Mouse (Mus musculus) kidney, adult 18-20 months (tissue): ENCODE measurements at regions not wholly inside any gene's neighbourhood (a gene's known extent, or its start where the extent isn't known, plus 50 kb on each side); places are given as distances from the start of the nearest gene placed in this dataset.

Experiments
- DNase-seq: peaks from one replicate; pipeline ENCODE4 v3.0.0; 2021

DNA sequence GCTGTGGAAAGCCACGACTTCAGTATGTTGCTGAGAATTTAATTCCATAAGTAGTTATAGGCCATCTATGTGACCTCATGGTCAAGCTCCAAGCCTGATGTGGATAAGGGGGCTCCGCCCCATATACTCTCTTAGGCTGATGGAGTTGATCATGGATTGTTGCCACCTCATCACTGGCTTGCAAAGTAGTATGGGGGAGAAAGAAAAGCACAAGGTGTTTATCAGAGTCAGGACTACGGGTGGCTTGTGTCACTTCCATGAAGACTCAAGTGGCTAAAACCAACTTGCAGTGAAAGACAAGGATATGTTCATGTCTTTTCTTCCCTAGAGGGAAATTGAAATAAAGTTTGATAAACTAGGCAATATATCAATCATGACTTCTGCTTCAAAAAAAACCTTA lies 102.9 kb upstream of the Fut8 start:
- no peak for DNase-seq

DNA sequence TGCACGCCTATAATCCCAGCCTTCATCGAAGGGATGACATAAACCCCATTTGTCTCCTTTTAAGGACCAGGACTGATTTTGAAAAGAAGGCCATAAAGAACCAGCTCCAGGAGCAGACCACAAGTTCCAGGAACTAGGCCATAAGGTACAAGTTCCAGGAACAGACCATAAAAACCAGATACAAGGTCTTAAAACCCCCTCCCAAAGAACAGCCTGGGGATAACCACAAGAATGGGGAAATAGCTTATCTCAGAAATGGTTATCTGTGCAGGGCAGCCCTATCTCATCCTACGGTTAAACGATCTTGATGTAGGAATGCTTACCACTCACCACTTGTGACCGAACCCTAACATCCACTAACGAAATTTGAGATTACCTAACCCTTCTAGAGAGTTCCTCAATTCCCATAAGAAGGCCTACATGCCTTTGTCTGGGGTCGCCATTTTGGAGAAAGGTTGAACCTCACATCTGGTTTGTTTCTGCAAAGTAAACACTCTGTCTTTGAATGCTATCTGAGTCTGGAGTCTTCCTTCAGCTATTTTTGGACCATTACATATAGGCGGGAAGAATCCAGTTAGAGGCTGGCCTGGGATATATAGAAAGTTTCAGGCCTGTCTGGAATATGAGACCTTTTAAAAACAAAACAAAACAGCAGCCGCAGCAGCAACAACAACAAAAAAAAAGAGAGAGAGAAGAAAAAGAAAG lies 103.5 kb upstream of the Fut8 start:
- no peak for DNase-seq

DNA sequence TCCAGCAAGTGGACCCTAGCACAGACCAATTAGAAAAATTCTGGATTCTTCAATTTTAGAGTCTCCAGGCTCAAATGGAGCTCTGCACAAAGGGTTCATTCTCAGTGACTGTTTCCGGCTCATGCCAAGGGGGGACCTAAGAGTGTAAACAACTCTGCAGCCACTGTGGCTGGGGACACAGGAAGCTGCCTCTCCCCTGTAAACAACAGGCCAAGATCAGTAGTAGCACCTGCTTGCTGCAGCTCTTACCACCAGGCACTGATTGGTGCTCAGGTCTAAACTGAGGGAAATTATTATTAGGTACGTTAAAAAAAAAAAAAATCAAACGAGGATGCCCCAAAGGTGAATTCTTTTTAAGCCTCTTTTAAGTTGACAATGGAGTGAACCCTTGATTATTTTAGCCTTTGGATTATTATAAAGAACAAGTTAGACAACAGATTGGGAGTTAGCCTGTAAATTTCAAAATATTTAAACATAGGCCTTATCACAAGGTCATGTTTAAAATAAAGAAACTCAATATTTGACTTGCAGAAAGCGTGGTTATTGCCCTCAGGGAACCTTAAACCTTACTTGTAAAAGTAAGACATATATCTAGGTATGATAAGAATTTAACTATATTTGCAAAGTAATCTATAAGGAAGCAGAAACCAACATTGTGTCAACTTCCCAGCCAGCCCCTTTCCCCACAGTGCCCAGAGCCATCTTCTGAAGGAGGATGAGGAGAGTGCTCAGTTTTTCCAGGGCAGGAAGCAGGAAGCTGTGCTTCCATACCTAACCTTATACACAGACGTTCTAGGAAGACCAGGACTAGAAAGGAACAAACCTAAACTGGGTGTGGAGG lies 104.2 kb upstream of the Fut8 start:
- DNase-seq = no peak

DNA sequence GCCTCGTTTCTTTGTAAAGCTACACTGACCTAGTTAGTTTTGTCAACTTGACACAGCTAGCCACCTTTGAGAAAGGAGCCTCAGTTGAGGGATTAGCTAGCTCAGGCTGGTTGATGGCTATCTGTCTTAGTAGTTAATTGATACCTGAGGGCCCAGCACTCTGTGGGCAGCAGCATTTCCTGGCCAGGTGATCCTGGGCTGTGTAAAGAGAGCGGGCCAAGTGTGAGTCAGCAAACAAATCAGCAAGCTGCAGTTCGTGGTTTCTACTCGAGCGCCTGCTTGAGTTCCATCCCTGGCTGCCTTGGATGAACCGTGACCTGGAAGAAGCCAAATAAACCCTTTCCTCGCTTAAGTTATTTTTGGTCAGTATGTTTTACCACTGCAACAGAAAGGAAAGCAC lies 106.6 kb upstream of the Fut8 start:
- DNase-seq = peak; percentile 41

DNA sequence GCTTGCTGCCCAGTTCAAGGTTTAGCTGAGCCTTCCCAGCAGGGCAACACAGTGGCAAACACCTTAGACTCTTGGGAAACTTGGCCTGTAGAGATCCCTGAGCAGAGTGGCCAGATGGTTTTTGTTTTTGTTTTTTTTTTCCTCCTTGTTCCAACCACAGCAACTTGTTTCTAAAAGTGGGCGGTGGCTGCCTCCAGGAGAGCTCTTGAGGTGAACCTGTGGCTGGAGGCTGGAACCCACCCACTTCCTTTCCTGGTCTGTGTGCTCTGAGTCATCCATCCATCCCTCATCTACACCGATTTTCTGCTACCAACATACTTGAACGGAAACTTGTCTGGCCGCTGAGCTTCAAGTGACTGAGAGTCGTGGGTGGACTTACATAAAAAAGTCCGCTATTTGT lies 107.4 kb upstream of the Fut8 start:
- DNase-seq = no peak

- no peak for DNase-seq
These were observed 113.7 kb upstream of the Fut8 start for GRCm38 (mm10) chr12:77124267-77124666.

DNA sequence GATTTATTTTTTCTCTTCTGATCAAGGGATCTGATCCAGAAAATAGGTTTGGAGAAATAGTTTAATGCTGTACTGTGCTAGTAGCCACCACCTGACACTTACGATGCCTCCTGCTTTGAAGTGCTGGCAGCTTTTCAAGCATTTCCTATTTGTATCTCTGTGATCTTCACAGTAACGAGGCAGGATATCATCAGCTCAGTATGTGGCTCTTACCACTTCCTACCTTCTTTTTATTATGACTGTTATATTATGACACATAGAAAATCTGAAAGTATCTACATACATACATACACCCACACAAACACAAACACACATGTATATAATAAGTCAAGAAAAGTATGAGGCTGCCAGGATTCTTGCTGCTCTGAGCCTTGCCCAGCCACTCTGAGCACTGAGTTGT lies 124.4 kb upstream of the Fut8 start:
- no peak for DNase-seq

GRCm38 (mm10) chr12:77112133-77112532 lies 125.8 kb upstream of the Fut8 start:
- no peak for DNase-seq

DNA sequence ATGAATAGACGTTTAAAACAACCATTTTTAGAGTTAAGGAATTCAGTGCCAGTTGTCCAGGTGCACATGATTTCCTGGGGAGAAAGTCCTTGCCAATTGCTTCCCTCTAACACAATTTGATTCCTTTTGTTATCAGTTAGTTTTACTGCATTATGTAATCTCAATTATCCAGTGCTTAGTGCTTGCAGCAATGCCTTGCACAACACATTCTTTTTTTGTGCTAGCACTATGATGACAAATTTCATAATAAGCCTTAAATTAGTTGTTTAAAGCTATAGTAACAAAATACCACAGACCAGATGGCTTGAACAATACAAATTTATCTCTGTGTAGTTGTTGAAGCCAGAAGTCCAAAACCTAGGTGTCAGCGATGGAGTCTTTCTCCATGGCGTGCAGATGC lies 130.7 kb upstream of the Fut8 start:
- DNase-seq = no peak

- peak; percentile 17 for DNase-seq
These were observed 131.9 kb upstream of the Fut8 start for GRCm38 (mm10) chr12:77105887-77106600.

DNA sequence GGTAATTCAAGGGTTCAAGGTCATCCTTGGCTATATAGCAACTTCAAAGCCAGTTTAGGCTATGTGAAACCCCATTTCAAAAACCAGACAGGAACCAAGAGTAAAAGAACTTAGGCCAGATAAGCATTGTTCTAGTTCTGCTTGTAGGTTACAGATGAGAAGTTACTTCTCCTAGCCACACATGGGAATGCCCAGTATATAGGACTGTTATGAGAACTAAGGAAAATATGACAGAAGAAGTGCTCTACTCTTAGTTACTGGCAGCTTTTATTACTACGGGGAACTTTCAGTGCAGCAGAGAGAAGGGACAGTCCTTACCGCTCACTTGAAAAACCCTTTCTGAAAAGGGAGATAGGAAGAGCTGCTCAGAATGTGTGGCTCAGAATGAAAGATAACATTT lies 137.4 kb upstream of the Fut8 start:
- no peak for DNase-seq

DNA sequence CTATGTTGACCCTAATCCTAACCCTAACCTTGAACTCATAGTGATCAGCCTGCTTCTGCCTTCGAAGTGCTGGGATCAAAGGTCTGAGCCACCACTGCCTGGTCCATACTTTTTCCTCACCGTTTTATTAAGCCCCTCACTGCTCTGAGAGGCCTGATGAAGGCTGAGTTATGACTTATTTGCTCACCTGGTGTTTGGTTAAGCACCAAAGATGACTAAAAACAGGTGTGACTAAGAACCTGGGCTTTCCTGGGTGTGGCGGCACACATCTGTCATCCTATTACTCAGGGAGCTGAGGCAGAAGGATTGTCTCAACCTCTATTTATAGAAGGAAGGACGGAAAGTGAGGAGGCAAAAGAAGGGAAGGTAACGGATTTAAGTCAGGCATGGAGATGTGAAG lies 137.5 kb upstream of the Max start:
- no peak for DNase-seq

DNA sequence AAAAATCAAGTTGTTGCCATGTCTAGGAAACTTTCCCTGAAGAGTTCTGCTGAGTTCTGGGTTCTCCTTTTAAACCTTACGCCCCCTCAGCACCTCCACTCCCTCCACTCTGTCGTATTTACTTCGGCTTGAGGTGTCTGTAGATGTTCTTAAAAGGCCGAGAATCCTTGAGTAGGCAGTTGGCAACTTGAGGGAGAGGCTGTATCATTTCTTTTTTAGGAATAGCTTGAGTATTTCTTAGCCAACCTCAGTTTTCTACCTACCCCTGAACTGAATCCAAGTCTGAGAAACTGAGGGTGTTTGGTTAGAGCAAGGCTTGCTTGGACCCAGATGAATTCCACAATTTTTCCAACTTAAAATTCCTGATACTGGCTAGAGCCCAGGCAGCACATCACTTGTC lies 136.8 kb upstream of the Max start:
- DNase-seq = no peak

DNA sequence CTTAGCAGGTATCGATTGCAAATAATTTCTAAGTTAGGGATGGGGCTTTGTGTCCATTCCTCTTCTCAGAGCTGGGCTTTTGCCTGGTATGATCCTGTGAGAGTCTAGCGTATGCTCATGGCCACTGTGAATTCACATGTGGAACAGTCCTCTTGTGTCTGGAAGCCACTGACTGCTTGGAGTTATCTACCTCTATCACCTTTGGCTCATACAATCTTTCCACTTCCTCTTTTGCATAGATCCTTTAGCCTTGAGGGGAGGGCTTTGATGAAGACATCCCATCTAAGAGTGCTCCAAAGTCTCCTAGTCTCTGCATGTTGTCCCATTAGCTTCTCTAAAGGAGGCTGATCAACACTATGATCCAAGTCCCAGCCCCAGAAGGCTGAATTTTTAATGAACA lies 135.8 kb upstream of the Max start:
- DNase-seq = no peak

DNA sequence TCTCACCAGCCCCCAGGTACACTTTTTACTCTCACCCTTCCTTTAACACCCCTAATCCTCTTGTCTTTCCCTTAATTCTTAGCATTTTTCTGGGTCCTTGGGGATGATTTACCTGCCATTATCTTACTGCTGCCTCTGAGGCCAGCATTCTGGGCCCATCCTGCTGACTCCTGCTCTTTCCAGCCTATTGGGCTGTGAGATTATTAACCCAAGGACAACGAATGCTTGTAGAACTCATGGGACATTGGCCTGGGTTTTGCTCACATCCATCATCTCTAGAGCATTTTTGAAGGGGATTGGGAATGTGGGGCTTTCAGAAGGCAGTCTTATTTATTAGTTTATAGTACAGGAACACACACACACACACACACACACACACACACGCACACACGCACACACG lies 134.5 kb upstream of the Max start:
- peak; percentile 14 for DNase-seq

GRCm38 (mm10) chr12:77094999-77095915 lies 133.3 kb upstream of the Max start:
- peak; percentile 72 for DNase-seq

DNA sequence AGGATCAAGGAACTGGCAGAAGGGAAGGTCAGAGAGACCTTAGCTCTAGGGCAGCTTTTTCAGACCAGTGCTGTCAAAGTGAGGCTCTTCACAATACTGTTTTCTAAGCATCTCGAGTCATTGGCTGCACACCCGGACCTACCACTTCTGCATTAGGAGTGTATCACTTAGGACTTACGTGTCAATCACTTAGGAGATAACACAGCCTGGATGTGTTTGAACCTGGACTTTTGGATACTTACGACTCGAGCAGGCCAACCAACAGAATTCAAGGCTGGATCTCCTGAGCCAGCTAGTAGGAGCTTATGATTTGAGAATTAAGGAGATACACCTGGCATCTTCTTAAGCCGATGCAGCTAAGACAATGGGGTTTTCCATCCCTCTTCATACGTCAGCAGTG lies 132.2 kb upstream of the Max start:
- DNase-seq = peak; percentile 8

GRCm38 (mm10) chr12:77092741-77093140 lies 130.7 kb upstream of the Max start:
- peak; percentile 47 for DNase-seq

DNA sequence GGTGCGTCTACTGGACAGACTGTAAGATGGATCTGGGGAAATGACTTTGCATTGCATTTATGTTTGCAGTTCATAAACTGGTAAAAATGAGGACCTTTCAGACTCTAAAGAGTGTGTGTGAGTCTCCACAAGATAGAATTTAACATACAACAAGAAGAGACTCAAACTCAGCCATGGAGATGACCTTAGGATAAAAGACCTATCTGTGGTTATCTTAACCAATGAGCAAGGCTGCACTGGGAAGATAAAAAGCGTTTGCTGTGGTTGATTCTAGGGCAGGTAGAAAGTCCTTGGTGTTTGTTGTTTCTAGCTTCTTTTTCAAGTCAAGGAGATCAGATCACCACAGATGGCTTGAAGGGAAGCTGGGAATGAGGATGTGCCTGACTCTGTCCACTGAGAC lies 130.1 kb upstream of the Max start:
- DNase-seq = no peak

- no peak for DNase-seq
These were observed 129.7 kb upstream of the Max start for GRCm38 (mm10) chr12:77091700-77092099.

- no peak for DNase-seq
These were observed 128.5 kb upstream of the Max start for GRCm38 (mm10) chr12:77090525-77090924.

DNA sequence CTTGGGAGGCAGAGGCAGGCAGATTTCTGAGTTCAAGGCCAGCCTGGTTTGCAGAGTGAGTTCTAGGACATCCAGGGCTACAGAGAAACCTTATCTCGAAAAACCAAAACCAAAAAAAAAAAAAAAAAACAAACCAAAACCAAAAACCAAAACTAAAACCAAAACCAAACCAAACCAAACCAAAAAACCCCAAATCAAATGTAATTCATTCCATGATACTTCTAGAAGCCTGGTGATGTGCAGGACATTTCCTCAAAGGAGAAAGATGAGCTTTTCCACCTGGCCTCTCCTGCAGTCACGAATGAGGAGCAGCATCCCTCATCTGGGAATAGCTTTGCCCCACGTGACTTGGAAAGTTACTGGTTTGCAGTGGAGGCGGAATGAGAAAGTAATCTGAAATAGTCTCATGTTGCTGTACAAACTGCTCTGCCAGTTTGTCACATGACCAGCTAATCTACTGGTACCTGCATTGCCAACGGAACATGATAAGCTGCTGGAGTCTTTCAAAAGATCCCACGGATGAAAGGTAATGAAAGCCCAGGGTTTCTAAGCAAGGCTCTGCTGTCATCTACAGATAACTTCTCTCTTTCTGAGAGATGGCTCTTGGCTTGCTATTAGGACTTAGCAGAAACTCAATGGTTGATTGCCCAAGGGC lies 127.8 kb upstream of the Max start:
- DNase-seq = no peak
